Mouse (Mus musculus): ENCODE measurements around the gene Rpgrip1l. TPM values are rescaled to one million over a fixed set of nuclear protein-coding genes. Genes with fewer than 3 reads are reported as not detected.

The Rpgrip1l gene
- 1 to 10 TPM; 2.9 to 5.5 TPM for total RNA-seq (2023)

GRCm38 (mm10) chr8:91312835-91313832, at the start of gene Rpgrip1l, which contains the start of gene Fto:
Rpgrip1l (minus strand) TSS chr8:91313262.
Fto (plus strand) TSS chr8:91313525.

GRCm38 (mm10) chr8:91199876-91200275, 113.2 kb downstream of the Rpgrip1l start, which contains the start of gene Aktip:
Aktip (minus strand) TSS chr8:91199976.

Other genes with a start within 250 kb of the Rpgrip1l start
- gene Rbl2, start 243.2 kb downstream of the Rpgrip1l start, total RNA-seq (2023): 10 to 100 TPM; 38.8 to 47.5 TPM
- gene Aktip, start 113.3 kb downstream of the Rpgrip1l start, total RNA-seq (2023): 10 to 100 TPM; 16.1 to 16.2 TPM
- 10 to 100 TPM; 24.9 to 25.7 TPM for gene Fto, start 263 bp upstream of the Rpgrip1l start, total RNA-seq (2023)